Mouse (Mus musculus) left cerebral cortex, adult 11 months (tissue): ENCODE data around the gene Gm20843.
"Not testable (repeated sequence)": the region's sequence is repeated elsewhere in the genome, so short reads cannot be mapped to it uniquely, and the experiment has no call there.

Experiments
- DNase-seq: peaks from one replicate; pipeline ENCODE4 v3.0.0; 2022; ENCODE audit warnings: low spot score

Gm20843 gene

GRCm38 (mm10) chrY:72247018-72247417, at the start of gene Gm20843:
TSS of gene Gm20843 (minus strand) at chrY:72247118.
- DNase-seq = not testable (repeated sequence)
